Mouse (Mus musculus): ENCODE results near the gene Fbxw8. TPM values are rescaled to one million over a fixed set of nuclear protein-coding genes. Genes with fewer than 3 reads are reported as not detected.

The Fbxw8 gene
- polyA plus RNA-seq, 1 experiment from 2014 or later: 16.0 TPM

DNA sequence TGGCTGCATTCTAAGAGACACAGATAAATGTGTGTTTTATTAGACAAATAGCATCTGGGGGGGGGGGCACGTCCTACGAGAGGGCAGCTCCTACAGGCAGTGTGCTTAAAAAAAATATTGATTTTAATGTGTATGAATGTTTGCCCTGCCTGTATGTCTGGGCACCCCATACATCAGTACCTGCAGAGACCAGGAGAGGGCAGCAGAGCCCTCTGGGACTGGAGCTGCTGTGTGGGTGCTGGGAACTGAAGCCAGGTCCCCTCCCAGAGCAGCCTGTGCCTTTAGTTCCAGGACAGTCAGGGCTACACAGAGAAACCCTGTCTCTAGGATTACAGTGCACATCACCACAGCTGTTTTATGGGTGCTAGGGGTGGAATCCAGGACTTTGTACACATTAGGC is 19.9 kb upstream of the Fbxw8 start:
- WGBS: 21% methylated on average over 2 of the region's 2 CpGs
- Histone ChIP-seq H3K27me3 (replicated peaks; ENCODE audit: control insufficient read depth, insufficient read depth, low read length) (peaks cover 50% of the 10 kb centered on the region), H3K9ac (ENCODE audit: low read depth, low read length) (no peak overlapping the region), H3K4me3 (ENCODE audit: low read length) (no peak overlapping the region), H3K4me1 (ENCODE audit: control insufficient read depth, insufficient read depth, low read length) (peaks cover 13% of the 10 kb centered on the region), H3K4me2 (ENCODE audit: low read depth, low read length) (no peak overlapping the region), H3K27ac (ENCODE audit: low read length) (no peak overlapping the region), H3K36me3 (ENCODE audit: control insufficient read depth, insufficient read depth, low read length) (no peaks in the 10 kb centered on the region), H3K9me3 (ENCODE audit: control insufficient read depth, low read length) (peaks cover 7% of the 10 kb centered on the region)
- no peak for ATAC-seq

DNA sequence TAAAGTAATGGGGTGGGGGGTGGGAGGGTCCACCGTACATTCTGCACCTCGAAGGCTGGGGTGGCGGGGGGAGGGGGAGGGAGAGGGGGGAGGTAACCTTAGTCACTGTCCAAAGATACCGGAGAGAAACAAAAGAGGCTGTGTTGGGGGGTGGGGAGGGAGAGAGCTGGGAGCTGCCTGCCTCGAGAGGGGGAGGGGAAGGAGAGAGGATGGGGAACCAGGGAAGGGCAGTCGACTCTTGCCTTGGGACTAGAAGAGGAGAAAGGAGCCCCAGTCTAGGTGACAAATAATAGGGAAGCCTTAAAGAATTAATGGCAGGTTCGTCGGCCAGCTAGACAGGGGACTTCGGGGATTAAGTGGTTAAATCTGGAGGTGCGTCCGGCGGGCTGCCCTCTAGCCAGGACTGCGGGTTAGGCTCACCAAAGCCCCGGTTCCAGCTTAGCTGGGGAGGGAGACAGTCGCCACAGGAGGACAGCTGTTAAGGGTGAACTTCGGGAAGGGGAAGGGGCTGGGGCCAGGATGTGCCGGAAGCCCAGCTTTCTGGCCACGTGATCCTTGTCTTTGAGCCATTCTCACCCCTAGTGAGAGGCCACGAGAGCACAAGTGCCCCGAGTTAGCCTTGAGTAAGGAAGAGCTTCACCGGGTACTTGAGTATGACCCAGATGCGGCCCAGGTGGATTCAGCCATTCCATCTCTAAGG is 19.2 kb upstream of the Fbxw8 start:
- no peak for ATAC-seq
- Histone ChIP-seq H3K9ac (ENCODE audit: low read depth, low read length) (no peak overlapping the region), H3K27me3 (replicated peaks; ENCODE audit: control insufficient read depth, insufficient read depth, low read length) (peaks cover 52% of the 10 kb centered on the region), H3K36me3 (ENCODE audit: control insufficient read depth, insufficient read depth, low read length) (no peaks in the 10 kb centered on the region), H3K4me3 (ENCODE audit: low read length) (no peak overlapping the region; the same call in 1 of the 2 replicates), H3K4me2 (ENCODE audit: low read depth, low read length) (peak overlapping the region; percentile 23), H3K9me3 (ENCODE audit: control insufficient read depth, low read length) (peaks cover 7% of the 10 kb centered on the region), H3K27ac (ENCODE audit: low read length) (no peak overlapping the region), H3K4me1 (ENCODE audit: control insufficient read depth, insufficient read depth, low read length) (peaks cover 20% of the 10 kb centered on the region)
- under 1% methylated on average over 22 of the region's 22 CpGs for whole genome bisulfite sequencing

DNA sequence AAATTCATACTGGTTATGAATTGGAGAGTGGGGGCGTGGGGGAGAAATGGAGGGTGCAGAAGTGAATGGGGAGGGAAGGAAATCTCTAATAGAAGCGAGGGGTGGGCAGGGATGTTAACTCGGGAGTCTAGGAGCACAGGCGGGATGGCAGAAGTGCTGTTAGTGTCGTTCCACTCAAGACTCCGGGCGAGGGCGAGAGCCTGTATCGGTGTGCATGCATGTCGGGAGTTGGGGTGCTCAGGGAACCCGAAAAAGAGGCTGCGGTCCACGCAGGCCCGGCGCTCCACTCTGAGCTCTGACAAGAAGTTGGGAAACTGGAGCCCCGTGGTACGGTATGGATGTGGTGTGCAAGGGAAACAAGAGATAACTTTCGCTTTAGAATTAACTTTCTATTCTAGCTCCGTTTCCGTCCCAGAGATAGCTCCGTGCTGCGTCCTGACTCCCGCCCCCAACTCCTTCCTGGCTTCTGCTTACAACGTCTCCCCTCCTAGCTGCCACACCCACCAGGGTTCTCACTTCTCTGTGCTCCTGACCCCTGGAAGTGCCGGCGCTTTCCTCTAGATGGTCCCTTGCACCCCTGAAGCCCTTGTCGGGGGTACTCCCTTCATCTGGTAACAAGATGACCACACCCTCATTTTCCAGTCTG is 16.9 kb upstream of the Fbxw8 start:
- Histone ChIP-seq H3K27me3 (replicated peaks; ENCODE audit: control insufficient read depth, insufficient read depth, low read length) (peaks cover 63% of the 10 kb centered on the region), H3K9ac (ENCODE audit: low read depth, low read length) (peak overlapping the region; percentile 37; the same call in 1 of the 2 replicates), H3K27ac (ENCODE audit: low read length) (no peak overlapping the region), H3K36me3 (ENCODE audit: control insufficient read depth, insufficient read depth, low read length) (no peaks in the 10 kb centered on the region), H3K9me3 (ENCODE audit: control insufficient read depth, low read length) (peaks cover 7% of the 10 kb centered on the region), H3K4me3 (ENCODE audit: low read length) (peak overlapping the region; percentile 49), H3K4me1 (ENCODE audit: control insufficient read depth, insufficient read depth, low read length) (peaks cover 25% of the 10 kb centered on the region), H3K4me2 (ENCODE audit: low read depth, low read length) (peak overlapping the region; percentile 67)
- ATAC-seq: no peak
- under 1% methylated on average over 27 of the region's 27 CpGs for WGBS

DNA sequence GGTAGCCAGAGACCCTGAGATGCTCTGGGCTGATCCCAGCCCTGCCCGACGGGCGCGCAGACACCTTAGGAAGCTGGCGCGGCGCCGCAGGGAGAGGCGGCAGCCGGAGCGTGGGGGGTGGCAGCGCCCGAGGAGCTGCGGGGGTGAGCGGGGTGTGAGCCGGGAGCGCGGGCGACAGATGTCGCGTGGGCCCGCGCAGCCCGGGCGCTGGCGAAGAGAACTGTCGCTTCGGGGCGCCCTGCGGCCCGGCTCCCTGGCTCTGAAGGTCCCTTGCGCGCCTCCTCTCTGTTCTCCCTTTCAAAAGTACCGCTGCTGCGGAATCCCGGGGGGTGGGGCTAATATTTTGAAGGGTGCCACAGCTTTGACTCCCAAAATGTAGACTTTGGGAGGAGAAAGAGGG is 16.4 kb upstream of the Fbxw8 start:
- peaks cover 25% of the 10 kb centered on the region for H3K4me1 ChIP-seq (ENCODE audit: control insufficient read depth, insufficient read depth, low read length)
- ATAC-seq: no peak
- H3K27ac ChIP-seq (ENCODE audit: low read length): no peak overlapping the region
- peak overlapping the region; percentile 67 for H3K4me2 ChIP-seq (ENCODE audit: low read depth, low read length)
- peaks cover 63% of the 10 kb centered on the region for H3K27me3 ChIP-seq (replicated peaks; ENCODE audit: control insufficient read depth, insufficient read depth, low read length)
- 1% methylated on average over 36 of the region's 36 CpGs for WGBS
- H3K4me3 ChIP-seq (ENCODE audit: low read length): peak overlapping the region; percentile 49
- peak overlapping the region; percentile 37; the same call in 1 of the 2 replicates for H3K9ac ChIP-seq (ENCODE audit: low read depth, low read length)
- no peaks in the 10 kb centered on the region for H3K36me3 ChIP-seq (ENCODE audit: control insufficient read depth, insufficient read depth, low read length)
- H3K9me3 ChIP-seq (ENCODE audit: control insufficient read depth, low read length): peaks cover 7% of the 10 kb centered on the region

DNA sequence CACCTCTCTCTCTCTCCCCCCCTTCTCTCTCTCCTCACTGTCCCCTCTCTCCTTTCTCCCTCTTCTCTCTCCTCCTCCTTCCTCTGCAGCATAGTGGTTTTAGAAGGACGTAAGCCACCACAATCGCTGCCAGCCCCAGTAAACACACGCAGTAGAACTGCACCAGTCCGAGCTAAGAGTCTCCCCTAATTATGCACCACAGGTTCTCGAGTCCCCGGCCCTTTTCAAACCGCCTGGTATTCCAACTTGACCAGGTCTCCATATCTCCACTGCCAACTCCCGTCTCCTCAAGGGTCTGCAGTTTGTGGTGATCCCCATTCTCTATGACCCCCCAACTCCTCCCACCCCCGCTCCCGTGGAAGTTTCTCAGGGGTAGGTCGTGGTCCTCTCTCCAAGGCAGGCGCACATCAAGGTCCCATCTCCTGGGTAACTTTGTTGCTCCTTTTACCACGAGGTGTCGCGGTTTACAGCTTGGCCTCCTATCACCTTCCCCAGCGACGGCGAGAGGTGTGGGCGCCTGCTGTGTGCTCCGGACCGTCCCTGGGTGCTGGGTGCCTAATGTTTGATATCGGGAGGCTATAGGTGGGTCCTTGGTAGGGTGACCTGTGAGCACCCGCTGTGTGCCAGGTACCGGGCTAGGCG is 15.7 kb upstream of the Fbxw8 start:
- Histone ChIP-seq H3K27me3 (replicated peaks; ENCODE audit: control insufficient read depth, insufficient read depth, low read length) (peaks cover 67% of the 10 kb centered on the region), H3K4me1 (ENCODE audit: control insufficient read depth, insufficient read depth, low read length) (peaks cover 25% of the 10 kb centered on the region), H3K9ac (ENCODE audit: low read depth, low read length) (no peak overlapping the region), H3K9me3 (ENCODE audit: control insufficient read depth, low read length) (peaks cover 7% of the 10 kb centered on the region), H3K36me3 (ENCODE audit: control insufficient read depth, insufficient read depth, low read length) (no peaks in the 10 kb centered on the region), H3K4me2 (ENCODE audit: low read depth, low read length) (peak overlapping the region; percentile 67), H3K4me3 (ENCODE audit: low read length) (peak overlapping the region; percentile 49; the same call in 1 of the 2 replicates), H3K27ac (ENCODE audit: low read length) (no peak overlapping the region)
- no peak for ATAC-seq
- under 1% methylated on average over 25 of the region's 25 CpGs for WGBS

DNA sequence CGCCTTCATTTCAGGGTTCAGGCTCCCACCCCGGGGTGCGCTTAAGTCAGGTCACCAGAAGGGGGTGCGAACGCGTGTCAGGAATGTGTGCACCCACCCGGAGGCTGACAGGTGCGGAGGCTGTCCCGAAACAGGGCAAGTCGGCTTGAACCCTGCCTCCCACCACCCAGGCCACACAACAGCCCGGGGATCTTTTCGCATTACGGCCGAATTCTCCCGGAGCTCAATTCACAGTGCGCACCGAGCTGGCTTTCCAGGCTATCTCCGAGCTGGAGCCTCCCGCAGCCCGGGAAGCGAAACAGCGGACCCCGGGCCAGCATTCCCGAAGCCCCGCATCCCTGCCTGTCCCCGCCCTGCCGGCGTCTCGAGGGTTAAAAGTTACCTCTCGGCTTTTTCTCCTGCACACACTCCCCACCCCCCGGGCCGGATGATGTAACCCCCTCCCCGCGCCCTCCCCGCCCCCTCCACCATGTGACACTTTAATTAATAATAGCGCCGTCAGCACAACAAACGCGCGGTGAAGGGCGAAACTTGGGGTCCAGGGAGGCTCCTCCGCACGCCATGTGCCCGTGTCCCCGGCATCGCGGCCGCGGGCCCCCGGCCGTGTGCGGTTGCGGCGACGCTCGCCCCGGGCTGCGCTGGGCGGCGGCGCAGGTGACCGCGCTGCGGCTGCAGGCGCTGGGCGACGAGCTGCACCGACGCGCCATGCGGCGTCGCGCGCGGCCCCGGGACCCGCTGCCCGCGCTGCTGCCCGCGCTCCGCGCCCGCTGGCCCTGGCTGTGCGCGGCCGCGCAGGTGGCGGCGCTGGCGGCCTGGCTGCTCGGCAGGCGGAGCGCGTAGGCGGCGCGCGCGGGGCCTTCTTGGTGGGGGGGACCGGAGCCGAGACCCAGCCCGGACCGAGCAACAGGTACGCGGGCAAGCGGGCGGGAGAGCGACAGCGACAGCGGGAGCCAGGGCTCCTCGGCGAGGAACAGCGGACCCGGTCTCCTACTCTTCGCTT is 14.3 kb upstream of the Fbxw8 start:
- Histone ChIP-seq H3K4me3 (ENCODE audit: low read length) (peak overlapping the region; percentile 55), H3K4me1 (ENCODE audit: control insufficient read depth, insufficient read depth, low read length) (peaks cover 25% of the 10 kb centered on the region), H3K9ac (ENCODE audit: low read depth, low read length) (peak overlapping the region; percentile 55), H3K36me3 (ENCODE audit: control insufficient read depth, insufficient read depth, low read length) (no peaks in the 10 kb centered on the region), H3K9me3 (ENCODE audit: control insufficient read depth, low read length) (no peaks in the 10 kb centered on the region), H3K27me3 (replicated peaks; ENCODE audit: control insufficient read depth, insufficient read depth, low read length) (peaks cover 62% of the 10 kb centered on the region), H3K27ac (ENCODE audit: low read length) (no peak overlapping the region), H3K4me2 (ENCODE audit: low read depth, low read length) (peak overlapping the region; percentile 96)
- WGBS: under 1% methylated on average over 102 of the region's 117 CpGs
- peak; percentile 49; the same call in 1 of the 2 replicates for ATAC-seq

DNA sequence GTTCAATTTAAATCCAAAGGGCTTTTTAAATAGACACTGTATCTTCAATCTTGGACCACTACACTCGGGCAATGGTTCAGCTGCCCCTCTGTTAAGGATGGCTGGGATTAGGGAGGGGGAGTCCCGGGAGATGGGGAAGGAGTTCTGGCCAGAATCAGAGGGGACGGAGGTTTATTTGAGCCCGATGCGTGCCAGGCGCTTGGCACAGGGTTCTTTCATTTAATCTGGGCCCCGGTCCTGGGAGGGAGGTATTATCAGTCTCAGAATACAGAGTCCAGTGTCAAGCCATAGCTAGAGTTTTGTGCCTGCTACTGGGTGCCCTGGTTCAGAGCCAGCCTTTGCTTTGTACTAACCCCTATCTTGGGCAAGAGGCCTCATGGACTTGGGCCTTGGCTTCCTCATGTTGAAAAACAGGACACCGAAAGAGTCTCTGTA is 12.3 kb upstream of the Fbxw8 start:
- ATAC-seq: no peak
- Histone ChIP-seq H3K27ac (ENCODE audit: low read length) (no peak overlapping the region), H3K27me3 (replicated peaks; ENCODE audit: control insufficient read depth, insufficient read depth, low read length) (peaks cover 57% of the 10 kb centered on the region), H3K36me3 (ENCODE audit: control insufficient read depth, insufficient read depth, low read length) (no peaks in the 10 kb centered on the region), H3K9ac (ENCODE audit: low read depth, low read length) (no peak overlapping the region), H3K9me3 (ENCODE audit: control insufficient read depth, low read length) (no peaks in the 10 kb centered on the region), H3K4me1 (ENCODE audit: control insufficient read depth, insufficient read depth, low read length) (peaks cover 24% of the 10 kb centered on the region), H3K4me3 (ENCODE audit: low read length) (no peak overlapping the region), H3K4me2 (ENCODE audit: low read depth, low read length) (no peak overlapping the region)
- 68% methylated on average over 8 of the region's 8 CpGs for WGBS

DNA sequence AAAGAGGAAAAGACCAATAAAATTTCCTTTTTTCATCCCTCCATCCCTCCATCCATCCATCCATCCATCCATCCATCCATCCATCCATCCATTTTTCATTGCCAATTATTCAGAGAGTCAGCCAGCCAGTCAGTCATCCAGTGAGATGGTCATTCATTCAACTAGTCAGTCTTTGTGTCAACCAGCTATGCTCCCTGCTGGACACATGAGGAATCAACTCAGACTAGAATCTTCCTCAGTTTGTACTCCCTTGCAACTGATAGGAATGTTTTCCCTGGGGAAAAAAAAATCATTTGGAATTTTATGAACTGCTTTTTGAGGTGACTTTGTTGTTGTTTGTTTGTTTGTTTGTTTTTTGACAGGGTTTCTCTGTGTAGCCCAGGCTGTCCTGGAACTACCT is 10.2 kb upstream of the Fbxw8 start:
- H3K4me3 ChIP-seq (ENCODE audit: low read length): no peak overlapping the region
- no peak for ATAC-seq
- H3K36me3 ChIP-seq (ENCODE audit: control insufficient read depth, insufficient read depth, low read length): no peaks in the 10 kb centered on the region
- H3K4me2 ChIP-seq (ENCODE audit: low read depth, low read length): no peak overlapping the region
- 0 out of 2 replicates have a peak, but pooled peaks cover 12% of the 10 kb centered on the region for H3K4me1 ChIP-seq (ENCODE audit: control insufficient read depth, insufficient read depth, low read length)
- no peak overlapping the region for H3K27ac ChIP-seq (ENCODE audit: low read length)
- H3K9ac ChIP-seq (ENCODE audit: low read depth, low read length): no peak overlapping the region
- peaks cover 50% of the 10 kb centered on the region for H3K27me3 ChIP-seq (replicated peaks; ENCODE audit: control insufficient read depth, insufficient read depth, low read length)
- no peaks in the 10 kb centered on the region for H3K9me3 ChIP-seq (ENCODE audit: control insufficient read depth, low read length)
